Mouse (Mus musculus) E14TG2a.4 (cell line): ENCODE data around the gene Ada.

Experiments used
- CTCF ChIP-seq: conservative IDR thresholded peaks from 2 replicates; pipeline ENCODE4 v1.5.1; 2014; ENCODE audit warnings: low read length
- POU5F1 ChIP-seq: IDR thresholded peaks from 2 replicates; pipeline ENCODE4 v1.6.1; 2014; ENCODE audit warnings: low read length, borderline replicate concordance

- TF ChIP-seq CTCF (no peak), POU5F1 (no peak)
Observed at GRCm38 (mm10) chr2:163760589-163760988, 10.6 kb upstream of the Ada start.
